Mouse (Mus musculus) forebrain, embryonic 13.5 days (tissue): Measurements from ENCODE around the gene Gopc. TPM values are rescaled to one million over a fixed set of nuclear protein-coding genes. Genes with fewer than 3 reads are reported as not detected.
"Not testable (repeated sequence)": the region's sequence is repeated elsewhere in the genome, so short reads cannot be mapped to it uniquely, and the experiment has no call there.

Experiments used
- ATAC-seq: fragments of 200-750 bp; cut with Nextera tagmentation; 2 replicates; pipeline ENCODE4 v1.8.0; 2017
- H3K27ac ChIP-seq: fragments of 300-500 bp; sonication (generic); 2 replicates; pipeline ENCODE4 v1.5.1; 2015; ENCODE audit warnings: inconsistent platforms, mild to moderate bottlenecking, moderate library complexity
- H3K27me3 ChIP-seq: fragments of 300-500 bp; sonication (generic); 2 replicates; pipeline ENCODE4 v1.6.1; 2015; ENCODE audit warnings: mild to moderate bottlenecking, inconsistent platforms
- H3K36me3 ChIP-seq: fragments of 300-500 bp; sonication (generic); 2 replicates; pipeline ENCODE4 v1.6.1; 2015; ENCODE audit warnings: mild to moderate bottlenecking, inconsistent platforms; ENCODE audit not compliant: poor library complexity, severe bottlenecking
- H3K4me1 ChIP-seq: fragments of 300-500 bp; sonication (generic); 2 replicates; pipeline ENCODE4 v1.6.1; 2015; ENCODE audit warnings: inconsistent platforms
- H3K4me2 ChIP-seq: fragments of 300-500 bp; sonication (generic); 2 replicates; pipeline ENCODE4 v1.6.1; 2015; ENCODE audit warnings: inconsistent platforms, mild to moderate bottlenecking, moderate library complexity
- H3K4me3 ChIP-seq: fragments of 300-500 bp; sonication (generic); 2 replicates; pipeline ENCODE4 v1.5.1; 2015; ENCODE audit warnings: mild to moderate bottlenecking, inconsistent platforms
- H3K9ac ChIP-seq: fragments of 300-500 bp; sonication (generic); 2 replicates; pipeline ENCODE4 v1.6.1; 2015; ENCODE audit warnings: mild to moderate bottlenecking, inconsistent platforms
- H3K9me3 ChIP-seq: fragments of 300-500 bp; sonication (generic); replicated peaks from 2 replicates; pipeline ENCODE4 v1.6.1; 2016; ENCODE audit warnings: inconsistent platforms
- WGBS: fragments of 180-500 bp; shearing (Covaris S2); methylation state at CpG from one replicate; pipeline ENCODE4 v1.1.7; 2015; 5-methylcytosine and 5-hydroxymethylcytosine counted together
- polyA plus RNA-seq: library from polyadenylated mRNA; unstranded; fragments of >200 nt; fragmentation: Nextera tagmentation; extraction: Ambion mirVana; gene quantifications from 2 replicates; pipeline ENCODE4 v1.2.1, GENCODE M21; 2015

Gopc gene
- polyA plus RNA-seq, 1 experiment from 2014 or later: 18.4 TPM

GRCm38 (mm10) chr10:52383022-52383421, 1.1 kb upstream of the Gopc start:
- H3K9ac ChIP-seq: no peak overlapping the region
- ATAC-seq: no peak

DNA sequence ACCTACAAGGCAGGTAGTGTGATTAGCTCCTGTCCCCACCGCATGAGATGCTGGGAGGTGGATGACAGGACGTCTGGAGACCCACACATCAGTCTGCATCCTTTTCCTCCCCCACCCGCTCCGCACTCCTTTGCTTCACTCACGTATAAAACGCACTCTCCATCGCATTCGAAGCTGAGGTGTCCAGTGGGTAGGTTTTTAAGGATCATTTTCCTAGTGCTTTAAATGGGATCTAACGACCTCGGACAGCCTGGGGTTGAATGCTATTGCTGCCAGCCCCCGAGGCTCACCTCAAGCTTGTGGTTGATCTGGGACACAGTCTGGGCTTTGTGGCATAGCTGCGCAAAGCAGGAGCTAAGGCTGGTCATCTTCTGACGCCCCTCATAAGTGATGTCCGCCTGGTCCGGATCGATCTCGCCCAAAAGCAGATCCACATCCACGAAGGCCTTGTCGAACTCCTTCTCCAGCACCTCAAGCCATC, 563 bp downstream of the Gopc start:
- no peaks in the 10 kb centered on the region for H3K9me3 ChIP-seq
- peak; percentile 54 for ATAC-seq
- peak overlapping the region; percentile 83 for H3K4me2 ChIP-seq
- H3K36me3 ChIP-seq: no peaks in the 10 kb centered on the region
- H3K4me3 ChIP-seq: peak overlapping the region; percentile 87
- H3K27ac ChIP-seq: peak overlapping the region; percentile 93
- H3K4me1 ChIP-seq: peaks cover 26% of the 10 kb centered on the region
- no peaks in the 10 kb centered on the region for H3K27me3 ChIP-seq
- 0% methylated on average over 19 of the region's 19 CpGs for WGBS
- peak overlapping the region; percentile 95 for H3K9ac ChIP-seq

More at GRCm38 (mm10) chr10:52383022-52383421, 1.1 kb upstream of the Gopc start:
- Histone ChIP-seq H3K4me2 (peak overlapping the region; percentile 83), H3K4me3 (peak overlapping the region; percentile 87), H3K4me1 (peaks cover 23% of the 10 kb centered on the region), H3K27ac (no peak overlapping the region), H3K27me3 (no peaks in the 10 kb centered on the region), H3K36me3 (no peaks in the 10 kb centered on the region), H3K9me3 (no peaks in the 10 kb centered on the region)
- WGBS: 88% methylated on average over 6 of the region's 6 CpGs

GRCm38 (mm10) chr10:52377813-52378212, 4.1 kb downstream of the Gopc start:
- Histone ChIP-seq H3K4me1 (peaks cover 23% of the 10 kb centered on the region), H3K27ac (no peak overlapping the region), H3K4me2 (no peak overlapping the region), H3K36me3 (no peaks in the 10 kb centered on the region), H3K9ac (no peak overlapping the region), H3K9me3 (no peaks in the 10 kb centered on the region), H3K4me3 (no peak overlapping the region), H3K27me3 (no peaks in the 10 kb centered on the region)
- WGBS: 90% methylated on average over 2 of the region's 2 CpGs
- no peak for ATAC-seq

- H3K27me3 ChIP-seq: no peaks in the 10 kb centered on the region
- 95% methylated on average over 2 of the region's 2 CpGs for WGBS
These were observed 5.5 kb downstream of the Gopc start for GRCm38 (mm10) chr10:52376422-52376821.

DNA sequence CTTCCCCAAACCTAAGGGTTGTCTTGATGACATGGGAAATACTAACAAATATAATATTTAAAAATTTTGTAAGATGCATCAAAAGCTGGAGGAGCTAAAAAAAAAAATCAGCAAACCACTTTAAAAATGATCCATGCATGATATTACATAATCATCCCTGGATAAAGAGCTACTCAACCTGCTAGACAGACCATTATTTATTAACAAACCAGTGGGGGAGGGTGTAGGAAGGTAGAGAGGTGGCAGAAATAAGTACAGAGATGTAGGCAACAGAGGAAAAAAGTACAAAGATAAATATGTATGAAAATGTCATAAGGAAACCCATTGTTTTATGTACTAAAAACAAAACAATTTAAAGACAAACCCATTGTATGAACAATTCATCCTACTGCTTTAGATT, 7.3 kb downstream of the Gopc start:
- H3K9ac ChIP-seq: no peak overlapping the region
- H3K4me1 ChIP-seq: peaks cover 18% of the 10 kb centered on the region
- H3K36me3 ChIP-seq: no peaks in the 10 kb centered on the region
- no peak overlapping the region for H3K4me3 ChIP-seq
- no peaks in the 10 kb centered on the region for H3K27me3 ChIP-seq
- no peaks in the 10 kb centered on the region for H3K9me3 ChIP-seq
- ATAC-seq: no peak
- H3K4me2 ChIP-seq: no peak overlapping the region
- no peak overlapping the region for H3K27ac ChIP-seq

More at GRCm38 (mm10) chr10:52376422-52376821, 5.5 kb downstream of the Gopc start:
- peaks cover 20% of the 10 kb centered on the region for H3K4me1 ChIP-seq
- no peak for ATAC-seq
- H3K36me3 ChIP-seq: no peaks in the 10 kb centered on the region
- H3K9me3 ChIP-seq: no peaks in the 10 kb centered on the region
- no peak overlapping the region for H3K4me2 ChIP-seq
- H3K4me3 ChIP-seq: no peak overlapping the region
- no peak overlapping the region for H3K27ac ChIP-seq
- H3K9ac ChIP-seq: no peak overlapping the region

DNA sequence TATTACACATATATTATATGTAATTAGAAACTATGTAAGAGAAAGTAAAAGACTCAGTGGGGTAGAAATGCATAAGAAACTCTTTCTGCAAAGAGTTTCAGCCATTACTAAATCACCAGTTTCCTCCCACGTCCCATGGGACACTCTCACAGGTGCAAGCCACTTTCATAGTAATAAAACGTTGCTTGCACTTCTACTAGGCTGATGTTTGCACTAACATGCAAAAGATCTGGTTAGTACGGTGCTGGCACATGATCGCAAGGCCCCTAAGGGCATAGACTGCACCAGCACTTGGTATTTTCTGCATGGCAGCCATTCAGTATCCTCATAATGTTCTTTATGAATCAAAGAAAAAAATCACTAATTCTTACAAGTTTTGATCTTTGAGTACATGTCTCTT, 8.1 kb downstream of the Gopc start:
- ATAC-seq: no peak
- Histone ChIP-seq H3K9me3 (no peaks in the 10 kb centered on the region), H3K36me3 (no peaks in the 10 kb centered on the region), H3K9ac (no peak overlapping the region), H3K4me2 (no peak overlapping the region), H3K27me3 (no peaks in the 10 kb centered on the region), H3K27ac (no peak overlapping the region), H3K4me3 (no peak overlapping the region), H3K4me1 (peaks cover 10% of the 10 kb centered on the region; the same call in 1 of the 2 replicates)
- 84% methylated on average over 4 of the region's 4 CpGs for WGBS

- Histone ChIP-seq H3K27me3 (no peaks in the 10 kb centered on the region), H3K9me3 (no peaks in the 10 kb centered on the region), H3K27ac (no peak overlapping the region), H3K36me3 (no peaks in the 10 kb centered on the region), H3K4me2 (no peak overlapping the region), H3K4me1 (no peaks in the 10 kb centered on the region), H3K9ac (no peak overlapping the region), H3K4me3 (no peak overlapping the region)
- WGBS: 89% methylated on average over 4 of the region's 4 CpGs
- no peak for ATAC-seq
These were observed 13.5 kb downstream of the Gopc start for GRCm38 (mm10) chr10:52368376-52368775.

- Histone ChIP-seq H3K27ac (no peak overlapping the region), H3K9me3 (no peaks in the 10 kb centered on the region), H3K36me3 (peaks cover 8% of the 10 kb centered on the region; the same call in 1 of the 2 replicates), H3K27me3 (no peaks in the 10 kb centered on the region), H3K4me3 (no peak overlapping the region), H3K9ac (no peak overlapping the region), H3K4me1 (no peaks in the 10 kb centered on the region), H3K4me2 (no peak overlapping the region)
- ATAC-seq: no peak
- WGBS: 87% methylated on average over 9 of the region's 9 CpGs
These were observed 20.9 kb downstream of the Gopc start for GRCm38 (mm10) chr10:52360862-52361609.

DNA sequence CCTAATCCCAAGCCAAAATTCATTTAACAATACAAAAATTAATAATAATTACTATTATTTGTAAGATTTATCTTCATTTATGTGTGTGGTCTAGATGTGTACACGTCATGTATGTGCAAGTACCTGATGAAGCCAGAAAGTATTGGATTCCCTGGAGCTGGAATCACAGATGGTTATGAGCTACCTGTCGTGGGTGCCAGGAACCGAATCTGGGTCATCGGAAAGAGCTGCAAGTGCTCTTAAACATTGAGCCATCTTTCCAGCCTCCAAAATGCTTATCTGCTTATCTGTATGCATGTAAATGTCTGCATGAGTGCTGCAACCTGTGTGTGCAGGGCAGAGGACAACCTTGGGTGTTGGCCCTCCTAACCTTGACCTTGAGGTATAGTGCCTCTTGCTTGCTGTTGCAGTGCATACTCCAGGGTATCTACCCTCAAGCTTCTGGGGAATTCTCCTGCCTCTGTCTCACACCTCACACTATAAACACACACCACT, 21.6 kb downstream of the Gopc start:
- H3K27me3 ChIP-seq: no peaks in the 10 kb centered on the region
- H3K4me3 ChIP-seq: no peak overlapping the region
- 96% methylated on average over 4 of the region's 4 CpGs for WGBS
- no peaks in the 10 kb centered on the region for H3K9me3 ChIP-seq
- H3K36me3 ChIP-seq: peaks cover 8% of the 10 kb centered on the region; the same call in 1 of the 2 replicates
- no peak overlapping the region for H3K27ac ChIP-seq
- no peak for ATAC-seq
- no peaks in the 10 kb centered on the region for H3K4me1 ChIP-seq
- H3K9ac ChIP-seq: no peak overlapping the region
- H3K4me2 ChIP-seq: no peak overlapping the region

DNA sequence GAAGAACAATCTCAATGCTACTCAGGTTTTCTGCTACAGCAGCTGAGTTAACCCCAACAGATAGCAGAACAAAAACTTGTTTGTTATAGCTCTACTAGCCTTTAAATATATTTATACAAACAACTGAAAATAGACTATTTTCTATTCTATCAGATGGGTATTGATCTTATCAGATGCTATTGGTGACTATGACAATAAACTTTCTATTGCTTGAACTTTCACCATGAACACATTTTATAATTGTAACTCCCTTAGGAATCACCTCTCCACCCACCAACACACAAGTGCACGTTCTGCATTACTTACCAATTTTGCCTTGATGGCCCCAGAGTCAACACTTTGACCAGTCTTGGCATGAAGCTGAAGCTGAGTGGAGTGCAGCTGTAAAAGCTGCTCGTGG, 23.5 kb downstream of the Gopc start, which contains the start of gene Gm26741:
TSS of gene Gm26741 (plus strand) at position 301 of the 400 bp plus-strand sequence.
- peaks cover 10% of the 10 kb centered on the region for H3K36me3 ChIP-seq
- H3K27ac ChIP-seq: no peak within 1 kb of the TSS
- H3K4me1 ChIP-seq: no peaks in the 10 kb centered on the region
- no peaks in the 10 kb centered on the region for H3K27me3 ChIP-seq
- 87% methylated on average over 2 of the region's 2 CpGs for WGBS
- no peak within 1 kb of the TSS for H3K4me3 ChIP-seq
- H3K9ac ChIP-seq: no peak within 1 kb of the TSS
- no peak within 1 kb of the TSS for H3K4me2 ChIP-seq
- H3K9me3 ChIP-seq: no peaks in the 10 kb centered on the region
- ATAC-seq: no peak

GRCm38 (mm10) chr10:52353184-52353583, 28.7 kb downstream of the Gopc start:
- Histone ChIP-seq H3K4me1 (no peaks in the 10 kb centered on the region), H3K4me2 (no peak overlapping the region), H3K4me3 (no peak overlapping the region), H3K36me3 (peaks cover 38% of the 10 kb centered on the region), H3K9me3 (no peaks in the 10 kb centered on the region), H3K9ac (no peak overlapping the region), H3K27me3 (no peaks in the 10 kb centered on the region), H3K27ac (no peak overlapping the region)
- ATAC-seq: no peak
- WGBS: 75% methylated on average over 9 of the region's 9 CpGs

DNA sequence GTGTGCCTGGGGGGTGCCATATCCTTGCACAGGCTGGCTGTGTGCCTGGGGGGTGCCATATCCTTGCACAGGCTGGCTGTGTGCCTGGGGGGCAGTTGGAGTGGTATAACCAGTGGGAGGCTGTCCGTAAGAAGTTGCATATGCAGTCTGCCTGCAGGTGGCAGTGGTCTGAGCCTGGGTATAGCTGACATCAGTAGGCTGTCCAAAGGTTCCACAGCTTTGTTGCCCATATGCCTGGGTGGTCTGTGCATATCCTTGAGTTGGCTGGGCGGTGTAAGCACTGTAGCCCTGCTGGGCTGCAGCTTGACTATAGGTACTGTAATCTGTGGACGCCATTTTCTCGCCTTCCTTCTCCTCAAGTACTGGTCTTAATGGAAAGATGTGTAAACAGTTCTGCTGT, 38.6 kb downstream of the Gopc start:
- not testable (repeated sequence) for H3K4me3 ChIP-seq, H3K9ac ChIP-seq, H3K27ac ChIP-seq, H3K27me3 ChIP-seq, H3K4me1 ChIP-seq, H3K9me3 ChIP-seq, H3K4me2 ChIP-seq
- H3K36me3 ChIP-seq: peaks cover 70% of the 10 kb centered on the region
- WGBS: 92% methylated on average over 4 of the region's 4 CpGs
- ATAC-seq: 0 out of 2 replicates have a peak, but pooled peaks have one; percentile 27
